Mouse (Mus musculus) limb, embryonic 11.5 days (tissue): ENCODE results near the gene Gm39115. TPM values are rescaled to one million over a fixed set of nuclear protein-coding genes. Genes with fewer than 3 reads are reported as not detected.

Experiments
- ATAC-seq: fragments of 200-750 bp; cut with Nextera tagmentation; 2 replicates; pipeline ENCODE4 v1.8.0; 2017; ENCODE audit warnings: low read depth; ENCODE audit not compliant: insufficient number of reproducible peaks, low FRiP score, low TSS enrichment
- DNase-seq: peaks from one replicate; pipeline ENCODE4 v3.0.0-alpha.2; 2015; ENCODE audit warnings: low spot score
- H3K27ac ChIP-seq: fragments of 300-500 bp; sonication (generic); replicated peaks from 2 replicates; pipeline ENCODE4 v1.5.1; 2014; ENCODE audit warnings: low read depth, mild to moderate bottlenecking, low read length
- H3K27me3 ChIP-seq: fragments of 300-500 bp; sonication (generic); 2 replicates; pipeline ENCODE4 v1.6.1; 2014; ENCODE audit warnings: mild to moderate bottlenecking, low read length, mixed read lengths; ENCODE audit not compliant: control insufficient read depth, insufficient read depth
- H3K36me3 ChIP-seq: fragments of 300-500 bp; sonication (generic); 2 replicates; pipeline ENCODE4 v1.6.1; 2014; ENCODE audit warnings: mild to moderate bottlenecking, low read length, moderate library complexity, mixed read lengths; ENCODE audit not compliant: control insufficient read depth, insufficient read depth
- H3K4me1 ChIP-seq: fragments of 300-500 bp; sonication (generic); 2 replicates; pipeline ENCODE4 v1.6.1; 2014; ENCODE audit warnings: low read length, mixed read lengths; ENCODE audit not compliant: control insufficient read depth, insufficient read depth
- H3K4me2 ChIP-seq: fragments of 300-500 bp; sonication (generic); 2 replicates; pipeline ENCODE4 v1.6.1; 2014; ENCODE audit warnings: low read depth, mild to moderate bottlenecking, moderate library complexity; ENCODE audit not compliant: severe bottlenecking
- H3K4me3 ChIP-seq: fragments of 300-500 bp; sonication (generic); 2 replicates; pipeline ENCODE4 v1.5.1; 2014; ENCODE audit warnings: low read depth, low read length
- H3K9ac ChIP-seq: fragments of 300-500 bp; sonication (generic); 2 replicates; pipeline ENCODE4 v1.6.1; 2014; ENCODE audit warnings: mild to moderate bottlenecking, low read length
- H3K9me3 ChIP-seq: fragments of 300-500 bp; sonication (generic); 2 replicates; pipeline ENCODE4 v1.6.1; 2016; ENCODE audit warnings: low read length; ENCODE audit not compliant: control insufficient read depth
- WGBS: fragments of 180-500 bp; shearing (Covaris S2); extraction: QIAGEN DNeasy Blood & Tissue Kit; methylation state at CpG from one replicate; pipeline ENCODE4 v1.1.7; 2014; 5-methylcytosine and 5-hydroxymethylcytosine counted together
- polyA plus RNA-seq: library from polyadenylated mRNA; unstranded; fragments of >200 nt; fragmentation: Nextera tagmentation; extraction: Ambion mirVana; gene quantifications from 2 replicates; pipeline ENCODE4 v1.2.1, GENCODE M21; 2014

The Gm39115 gene
- polyA plus RNA-seq, 1 experiment from 2014 or later = not detected

DNA sequence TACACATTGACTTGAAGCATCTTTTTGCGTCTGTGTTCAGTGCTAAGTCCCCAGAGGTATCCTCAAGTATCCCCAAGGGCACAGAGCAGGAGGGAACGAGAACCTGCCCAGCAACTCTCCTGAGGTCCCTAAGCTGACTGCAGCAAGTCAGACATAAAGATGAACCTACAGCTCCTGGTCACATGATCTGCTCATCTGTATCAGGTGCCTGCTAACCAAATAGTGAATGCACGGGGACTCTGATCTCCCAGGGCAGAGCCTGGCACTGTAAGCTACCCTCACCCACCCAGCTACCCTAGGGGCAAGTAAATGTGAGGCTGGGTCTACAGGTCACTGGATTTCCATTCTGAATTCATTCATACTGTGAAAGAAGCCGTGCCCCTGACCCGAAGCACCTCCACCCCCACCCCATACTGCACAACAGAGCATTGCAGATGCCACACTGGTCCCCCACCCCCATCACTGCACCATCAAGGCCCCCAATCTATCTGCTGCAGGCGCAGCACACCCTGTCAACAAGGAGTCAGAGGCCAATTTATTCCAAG, 42.1 kb downstream of the Gm39115 start:
- Histone ChIP-seq H3K9ac (no peak overlapping the region), H3K36me3 (no peaks in the 10 kb centered on the region), H3K4me2 (no peak overlapping the region), H3K27ac (no peak overlapping the region), H3K9me3 (no peaks in the 10 kb centered on the region), H3K4me1 (peaks cover 14% of the 10 kb centered on the region), H3K4me3 (no peak overlapping the region; the same call in 1 of the 2 replicates), H3K27me3 (peaks cover 78% of the 10 kb centered on the region)
- 28% methylated on average over 6 of the region's 6 CpGs for WGBS
- ATAC-seq = no peak
- DNase-seq = no peak

DNA sequence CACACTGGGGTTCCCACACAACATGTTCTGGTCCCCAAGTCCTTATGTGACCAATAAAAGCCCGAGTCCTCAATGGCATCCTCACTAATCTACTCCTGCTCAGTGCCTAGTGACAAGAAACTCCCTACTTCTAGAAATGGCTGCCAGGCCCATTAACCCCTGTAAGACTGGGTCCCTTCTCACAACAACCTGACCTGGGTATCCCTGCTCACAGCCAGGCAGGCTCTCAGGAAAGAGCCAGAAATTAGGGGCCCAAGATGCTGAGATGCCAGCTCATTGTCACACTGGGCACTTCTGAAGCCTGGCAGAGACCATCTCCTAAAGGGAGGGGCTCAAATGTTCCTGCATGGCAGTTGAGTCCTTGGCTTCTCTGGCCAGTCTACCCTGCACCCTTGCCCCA, 42.8 kb downstream of the Gm39115 start:
- no peak for ATAC-seq
- H3K36me3 ChIP-seq = no peaks in the 10 kb centered on the region
- DNase-seq = no peak
- no peak overlapping the region for H3K4me3 ChIP-seq
- peaks cover 19% of the 10 kb centered on the region for H3K4me1 ChIP-seq
- WGBS = 60% methylated on average over 1 of the region's 1 CpGs
- H3K9me3 ChIP-seq = no peaks in the 10 kb centered on the region
- no peak overlapping the region for H3K4me2 ChIP-seq
- H3K9ac ChIP-seq = no peak overlapping the region
- H3K27ac ChIP-seq = no peak overlapping the region
- H3K27me3 ChIP-seq = peaks cover 80% of the 10 kb centered on the region

DNA sequence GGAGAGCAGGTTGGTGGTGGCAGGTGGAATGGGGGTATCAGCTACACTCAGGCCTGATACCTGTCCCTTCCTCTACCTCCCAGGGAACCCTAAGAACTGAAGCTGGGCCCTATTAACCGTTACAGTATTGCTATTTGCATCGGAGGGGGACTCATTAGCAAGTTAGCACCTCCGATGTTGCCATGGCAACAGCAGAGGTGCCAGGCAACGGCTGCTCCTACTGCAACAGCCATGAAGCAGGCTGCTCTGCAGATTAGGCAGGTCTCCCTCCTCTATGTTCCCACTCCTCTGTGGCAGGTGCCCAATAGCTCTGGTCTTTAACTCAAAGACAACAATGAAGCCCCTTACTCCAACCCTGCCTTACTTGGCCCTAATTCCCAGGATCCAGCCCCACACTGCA, 44.0 kb downstream of the Gm39115 start:
- peaks cover 19% of the 10 kb centered on the region for H3K4me1 ChIP-seq
- DNase-seq (no peak), ATAC-seq (no peak)
- 2% methylated on average over 4 of the region's 4 CpGs for WGBS
- no peak overlapping the region for H3K4me3 ChIP-seq
- no peaks in the 10 kb centered on the region for H3K9me3 ChIP-seq
- no peak overlapping the region for H3K27ac ChIP-seq
- H3K27me3 ChIP-seq = peaks cover 69% of the 10 kb centered on the region
- no peak overlapping the region for H3K4me2 ChIP-seq
- no peak overlapping the region for H3K9ac ChIP-seq
- H3K36me3 ChIP-seq = no peaks in the 10 kb centered on the region

DNA sequence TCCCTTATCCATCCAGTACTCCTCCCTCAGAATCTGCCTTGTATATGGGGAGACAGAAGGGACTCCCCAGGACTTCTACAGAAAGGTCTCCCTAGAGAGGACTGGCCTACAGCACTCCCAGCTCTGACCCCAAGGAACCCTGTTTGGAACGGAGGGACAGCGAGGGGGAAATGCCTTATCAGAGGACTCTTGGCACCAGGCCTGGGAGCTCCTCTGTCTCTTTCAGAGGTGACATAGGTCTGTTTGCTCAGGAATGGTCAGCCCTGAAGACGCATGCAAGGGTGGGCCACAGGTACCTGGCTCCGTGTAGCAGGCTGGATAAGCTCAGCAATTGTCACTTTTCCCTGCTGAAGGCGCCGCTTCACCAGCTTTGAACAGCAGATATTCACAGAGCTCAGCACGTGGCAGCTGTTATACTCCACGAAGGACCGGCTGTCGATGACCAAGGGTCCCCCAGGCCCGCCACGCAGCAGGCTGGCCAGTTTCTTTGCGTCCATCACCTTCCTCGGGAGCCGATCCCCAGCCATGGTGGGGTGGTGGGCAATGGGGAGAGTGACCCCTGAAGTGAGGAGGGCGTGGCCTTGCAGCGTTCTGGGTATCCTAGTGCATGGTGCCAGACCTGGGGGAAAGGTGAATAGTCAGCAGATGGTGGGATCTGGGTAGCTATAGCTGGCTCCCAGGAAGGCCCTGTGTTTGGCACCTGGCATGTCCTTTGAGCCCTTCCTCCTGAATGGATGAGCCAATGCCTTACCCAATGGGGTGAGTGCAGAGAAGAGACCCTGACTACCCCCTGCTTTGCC, 46.0 kb downstream of the Gm39115 start:
- H3K27ac ChIP-seq = no peak overlapping the region
- H3K4me3 ChIP-seq = no peak overlapping the region
- ATAC-seq (no peak), DNase-seq (no peak)
- H3K27me3 ChIP-seq = peaks cover 52% of the 10 kb centered on the region
- H3K9me3 ChIP-seq = no peaks in the 10 kb centered on the region
- H3K36me3 ChIP-seq = no peaks in the 10 kb centered on the region
- H3K4me2 ChIP-seq = no peak overlapping the region
- WGBS = 60% methylated on average over 17 of the region's 17 CpGs
- H3K9ac ChIP-seq = no peak overlapping the region
- H3K4me1 ChIP-seq = peaks cover 12% of the 10 kb centered on the region

DNA sequence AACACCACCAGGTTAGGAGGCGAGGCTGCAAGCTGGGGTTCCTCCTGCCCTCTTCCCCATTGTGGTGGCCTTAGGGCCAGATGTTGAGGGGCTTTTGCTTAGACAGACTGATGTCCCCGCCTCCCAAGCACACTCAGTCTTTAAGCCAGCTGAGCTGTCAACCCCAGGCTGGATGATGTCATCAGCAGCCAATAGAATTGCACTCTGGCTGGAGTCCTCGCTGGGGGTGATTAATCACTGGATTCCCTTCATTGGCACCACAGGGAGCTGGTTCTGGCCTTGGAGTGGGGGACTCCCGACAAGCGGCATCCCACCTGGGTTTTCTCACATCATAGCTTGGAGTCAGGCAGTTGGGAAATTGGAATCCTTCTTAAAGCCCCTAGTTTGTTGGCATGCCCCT, 46.9 kb downstream of the Gm39115 start:
- Histone ChIP-seq H3K4me3 (no peak overlapping the region), H3K4me2 (no peak overlapping the region), H3K4me1 (peaks cover 9% of the 10 kb centered on the region; the same call in 1 of the 2 replicates), H3K9ac (no peak overlapping the region), H3K9me3 (no peaks in the 10 kb centered on the region), H3K36me3 (no peaks in the 10 kb centered on the region), H3K27ac (no peak overlapping the region), H3K27me3 (peaks cover 52% of the 10 kb centered on the region)
- under 1% methylated on average over 5 of the region's 5 CpGs for WGBS
- DNase-seq (peak; percentile 44), ATAC-seq (no peak)

DNA sequence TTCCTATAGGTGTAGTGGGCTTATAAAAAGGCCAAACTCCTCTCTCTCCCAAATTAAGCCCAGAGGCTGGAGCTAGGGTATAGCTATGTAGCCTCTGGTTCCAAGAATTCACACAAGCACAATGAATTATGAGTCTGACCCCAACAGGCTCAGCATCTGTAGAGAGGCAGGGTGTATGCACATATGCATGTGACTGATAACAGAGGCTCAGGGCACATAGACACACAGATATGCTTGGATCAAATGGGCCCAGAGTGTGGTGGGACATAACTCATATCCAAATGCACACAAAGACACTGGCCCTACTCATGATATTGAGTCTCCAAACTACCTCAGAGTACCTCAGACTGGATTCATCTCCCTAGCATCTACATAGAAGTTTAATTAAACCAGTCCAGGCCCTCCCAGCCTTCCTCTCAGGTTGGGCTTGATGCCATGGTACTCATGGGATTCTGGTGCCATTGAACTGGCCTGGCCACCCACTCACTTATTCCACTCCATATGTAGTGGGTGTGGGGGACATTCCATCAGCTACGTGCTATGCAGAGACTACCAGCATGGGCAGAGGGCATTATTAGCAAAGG, 48.7 kb downstream of the Gm39115 start:
- no peak for ATAC-seq

DNA sequence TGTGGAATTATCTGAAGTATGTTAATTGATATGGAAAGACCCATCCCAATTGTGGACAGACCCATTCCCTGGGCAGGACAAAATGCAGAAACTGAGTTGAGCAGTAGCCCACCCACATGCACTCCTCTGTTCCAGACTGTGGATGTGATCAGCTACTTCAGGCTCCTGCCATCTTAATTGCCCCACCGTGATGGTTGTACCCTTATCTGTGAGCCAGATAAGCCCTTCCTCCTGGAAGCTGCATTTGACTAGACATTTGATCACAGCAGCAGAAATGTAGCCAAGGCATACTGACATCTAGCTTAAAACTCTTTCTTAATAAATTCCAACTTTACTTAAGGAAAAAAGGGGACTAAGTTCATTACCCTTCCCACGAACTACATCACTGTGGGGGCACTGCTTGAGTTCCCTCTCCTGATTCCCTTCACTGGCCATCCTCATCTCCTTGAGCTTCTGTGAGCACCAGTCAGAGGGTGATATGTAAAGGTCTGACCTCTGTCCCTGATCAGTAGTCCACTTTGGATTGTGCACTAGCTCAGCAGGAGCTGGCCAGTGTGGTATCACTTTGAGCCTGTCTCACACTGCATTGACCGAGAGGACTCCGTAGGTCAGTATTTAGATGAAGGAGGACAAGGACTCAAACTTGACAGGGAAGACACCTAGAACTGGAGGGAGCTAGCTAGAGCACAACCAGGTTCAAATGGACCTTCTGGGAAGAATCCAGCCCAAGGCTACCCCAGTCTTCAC, 49.5 kb downstream of the Gm39115 start:
- Histone ChIP-seq H3K27ac (no peak overlapping the region), H3K27me3 (peaks cover 54% of the 10 kb centered on the region), H3K9ac (no peak overlapping the region), H3K4me1 (peaks cover 14% of the 10 kb centered on the region; the same call in 1 of the 2 replicates), H3K4me3 (no peak overlapping the region), H3K4me2 (no peak overlapping the region), H3K9me3 (no peaks in the 10 kb centered on the region), H3K36me3 (no peaks in the 10 kb centered on the region)
- DNase-seq (no peak), ATAC-seq (no peak)
- 76% methylated on average over 4 of the region's 4 CpGs for WGBS

More for the DNA sequence above, 48.7 kb downstream of the Gm39115 start:
- Histone ChIP-seq H3K36me3 (no peaks in the 10 kb centered on the region), H3K27ac (no peak overlapping the region), H3K4me1 (peaks cover 12% of the 10 kb centered on the region; the same call in 1 of the 2 replicates), H3K27me3 (peaks cover 52% of the 10 kb centered on the region), H3K4me2 (no peak overlapping the region), H3K4me3 (no peak overlapping the region), H3K9ac (no peak overlapping the region), H3K9me3 (no peaks in the 10 kb centered on the region)
- DNase-seq = no peak
- 88% methylated on average over 1 of the region's 1 CpGs for WGBS
